Mouse (Mus musculus) liver, adult 2 months (tissue): ENCODE data around the gene Fgf14.

Experiments
- CTCF ChIP-seq: fragments of 200-500 bp; IDR thresholded peaks from 2 replicates; pipeline ENCODE4 v1.5.1; 2011; ENCODE audit warnings: low read depth, low read length, control low read depth
- POLR2A ChIP-seq: fragments of 200-500 bp; IDR thresholded peaks from 2 replicates; pipeline ENCODE4 v1.6.1; 2011; ENCODE audit warnings: low read length, control low read depth; ENCODE audit not compliant: insufficient read depth; ENCODE audit errors: extremely low read depth

DNA sequence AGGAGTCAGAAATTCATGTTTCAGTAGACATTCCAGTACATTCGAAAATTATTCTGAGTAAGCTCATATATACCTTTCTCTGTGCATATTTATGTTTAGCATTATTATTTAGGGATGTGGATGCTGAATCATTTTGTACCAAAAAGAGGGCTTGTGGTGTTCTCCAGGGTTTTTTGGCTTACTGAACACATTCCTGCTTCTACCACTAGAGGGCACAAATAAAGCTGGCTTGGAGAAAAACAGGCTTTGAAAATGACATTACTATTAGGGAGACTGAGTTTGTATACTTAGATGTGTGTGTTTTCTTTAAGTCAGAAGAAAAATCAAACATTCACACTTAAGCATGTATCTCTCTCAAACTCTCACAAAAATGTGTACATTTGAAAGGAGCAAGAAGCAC is 266.0 kb downstream of the Fgf14 start:
- TF ChIP-seq CTCF (peak; percentile 49), POLR2A (no peak)
